Mouse (Mus musculus): Measurements from ENCODE around the gene Rtn4rl2.

GRCm38 (mm10) chr2:84861430-84861829 is 25.1 kb downstream of the Rtn4rl2 start:
- TF ChIP-seq CTCF (conservative IDR thresholded peaks at IDR 0.05; ENCODE audit: low read length) (no peak), POU5F1 (IDR thresholded peaks at IDR 0.05; ENCODE audit: borderline replicate concordance, low read length) (no peak), NANOG (IDR thresholded peaks at IDR 0.05; ENCODE audit: borderline replicate concordance, low read length) (no peak)

Measured in E14TG2a.4 (cell line).